Mouse (Mus musculus): ENCODE results near the gene Olfr777.
"Not testable (repeated sequence)": the region's sequence is repeated elsewhere in the genome, so short reads cannot be mapped to it uniquely, and the experiment has no call there.

Olfr777 gene

GRCm38 (mm10) chr10:129271081-129271535, at the start of gene Olfr777:
TSS of gene Olfr777 (minus strand) at chr10:129271485.
- DNase-seq (ENCODE audit: low spot score): no peak

GRCm38 (mm10) chr10:129317817-129318216, 46.5 kb upstream of the Olfr777 start, which contains the start of gene Olfr780:
TSS of gene Olfr780 (plus strand) at chr10:129318117.
- DNase-seq (ENCODE audit: low spot score): no peak

- DNase-seq (ENCODE audit: low spot score): not testable (repeated sequence)
These were observed 42.2 kb upstream of the Olfr777 start for GRCm38 (mm10) chr10:129313521-129313920.

GRCm38 (mm10) chr10:129312973-129313372, 41.7 kb upstream of the Olfr777 start:
- not testable (repeated sequence) for DNase-seq (ENCODE audit: low spot score)

GRCm38 (mm10) chr10:129258827-129259226, 12.5 kb downstream of the Olfr777 start, which contains the start of gene Olfr776:
TSS of gene Olfr776 (plus strand) at chr10:129259127.
- DNase-seq (ENCODE audit: low spot score): no peak

DNA sequence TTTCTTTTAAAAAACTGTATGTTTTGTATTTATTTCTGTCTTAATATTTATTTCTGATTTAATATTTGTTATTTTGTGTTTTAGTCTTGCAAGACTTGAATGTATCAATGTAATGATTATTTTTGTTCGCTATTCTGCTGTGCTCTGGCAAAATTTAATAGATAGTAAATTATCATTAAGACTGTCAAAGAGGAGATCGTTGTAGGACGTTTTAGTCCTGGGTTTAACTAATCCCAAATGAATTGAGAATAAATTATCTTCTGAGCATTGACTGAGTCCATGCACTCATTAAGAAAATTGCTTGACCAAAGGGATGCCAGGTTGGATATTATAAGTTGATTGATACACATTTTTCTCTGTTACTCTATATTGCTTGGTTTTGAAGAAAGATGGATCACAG, 23.2 kb downstream of the Olfr777 start, which contains the start of gene Olfr775:
TSS of gene Olfr775 (plus strand) at position 301 of the 400 bp plus-strand sequence.
- no peak for DNase-seq (ENCODE audit: low spot score)

DNA sequence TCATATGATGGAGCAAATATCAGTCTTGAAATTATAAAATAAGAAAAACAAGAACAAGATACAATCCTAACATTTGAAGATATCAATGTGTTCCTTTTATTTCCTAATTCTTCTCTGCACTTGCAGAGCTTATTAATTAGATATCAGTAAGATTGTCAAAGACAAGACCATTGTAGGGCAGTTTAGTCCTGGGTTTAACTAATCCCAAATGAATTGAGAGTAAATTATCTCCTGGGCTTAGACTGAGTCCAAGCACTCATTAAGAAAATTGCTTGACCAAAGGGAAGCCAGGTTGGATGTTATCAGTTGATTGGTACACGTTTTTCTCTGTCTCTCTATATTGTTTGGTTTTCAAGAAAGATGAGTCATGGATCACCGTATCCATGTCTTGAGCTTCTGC, 35.4 kb downstream of the Olfr777 start, which contains the start of gene Olfr774:
TSS of gene Olfr774 (plus strand) at position 301 of the 400 bp plus-strand sequence.
- no peak for DNase-seq (ENCODE audit: low spot score)

GRCm38 (mm10) chr10:129230737-129231136, 40.5 kb downstream of the Olfr777 start:
- DNase-seq (ENCODE audit: low spot score): no peak

All from lung, postnatal 25 days (tissue).